Mouse (Mus musculus): ENCODE measurements around the gene Myh15. TPM values are rescaled to one million over a fixed set of nuclear protein-coding genes. Genes with fewer than 3 reads are reported as not detected.
A peak's percentile ranks its signal among the peaks of the same experiment; 100 is the strongest.

Myh15 gene
- polyA plus RNA-seq (2014; fragmentation: Nextera tagmentation; extraction: Ambion mirVana), result 0.04 and 0.08 TPM in 2 replicates

GRCm38 (mm10) chr16:49057186-49057585, at the start of gene Myh15:
Gene Myh15 (plus strand): TSS chr16:49057486.
- Histone ChIP-seq H3K27me3 (replicated peaks; ENCODE audit: control insufficient read depth, insufficient read depth, low read length) (no peaks in the 10 kb centered on the region), H3K36me3 (ENCODE audit: control insufficient read depth, insufficient read depth, low read length) (no peaks in the 10 kb centered on the region), H3K4me1 (ENCODE audit: control insufficient read depth, insufficient read depth, low read length) (no peaks in the 10 kb centered on the region), H3K9ac (ENCODE audit: low read length) (no peak within 1 kb of the TSS), H3K4me3 (ENCODE audit: low read depth, low read length) (no peak within 1 kb of the TSS), H3K27ac (ENCODE audit: low read depth, low read length) (no peak within 1 kb of the TSS), H3K9me3 (replicated peaks; ENCODE audit: control insufficient read depth, low read length) (no peaks in the 10 kb centered on the region), H3K4me2 (ENCODE audit: low read length) (no peak within 1 kb of the TSS)
- WGBS, result 100% methylated on average over 1 of the region's 1 CpGs
- DNase-seq (ENCODE audit: low spot score) (no peak), ATAC-seq (no peak)

GRCm38 (mm10) chr16:49016620-49017332, 40.5 kb upstream of the Myh15 start:
- Histone ChIP-seq H3K4me3 (ENCODE audit: low read depth, low read length) (no peak overlapping the region), H3K27me3 (replicated peaks; ENCODE audit: control insufficient read depth, insufficient read depth, low read length) (no peaks in the 10 kb centered on the region), H3K4me1 (ENCODE audit: control insufficient read depth, insufficient read depth, low read length) (no peaks in the 10 kb centered on the region), H3K36me3 (ENCODE audit: control insufficient read depth, insufficient read depth, low read length) (peaks cover 32% of the 10 kb centered on the region), H3K9me3 (replicated peaks; ENCODE audit: control insufficient read depth, low read length) (no peaks in the 10 kb centered on the region), H3K9ac (ENCODE audit: low read length) (no peak overlapping the region), H3K4me2 (ENCODE audit: low read length) (no peak overlapping the region), H3K27ac (ENCODE audit: low read depth, low read length) (no peak overlapping the region)
- WGBS, result 41% methylated on average over 5 of the region's 5 CpGs
- DNase-seq (ENCODE audit: low spot score), result peak; percentile 74
- peak; percentile 70 for ATAC-seq

GRCm38 (mm10) chr16:49035852-49036251, 21.4 kb upstream of the Myh15 start:
- ATAC-seq, result peak; percentile 29; the same call in 1 of the 2 replicates
- Histone ChIP-seq H3K4me1 (ENCODE audit: control insufficient read depth, insufficient read depth, low read length) (no peaks in the 10 kb centered on the region), H3K36me3 (ENCODE audit: control insufficient read depth, insufficient read depth, low read length) (no peaks in the 10 kb centered on the region), H3K9ac (ENCODE audit: low read length) (no peak overlapping the region), H3K27ac (ENCODE audit: low read depth, low read length) (no peak overlapping the region), H3K27me3 (replicated peaks; ENCODE audit: control insufficient read depth, insufficient read depth, low read length) (no peaks in the 10 kb centered on the region), H3K4me2 (ENCODE audit: low read length) (no peak overlapping the region), H3K9me3 (replicated peaks; ENCODE audit: control insufficient read depth, low read length) (no peaks in the 10 kb centered on the region), H3K4me3 (ENCODE audit: low read depth, low read length) (no peak overlapping the region)
- 30% methylated on average over 4 of the region's 4 CpGs for WGBS
- peak; percentile 44 for DNase-seq (ENCODE audit: low spot score)

DNA sequence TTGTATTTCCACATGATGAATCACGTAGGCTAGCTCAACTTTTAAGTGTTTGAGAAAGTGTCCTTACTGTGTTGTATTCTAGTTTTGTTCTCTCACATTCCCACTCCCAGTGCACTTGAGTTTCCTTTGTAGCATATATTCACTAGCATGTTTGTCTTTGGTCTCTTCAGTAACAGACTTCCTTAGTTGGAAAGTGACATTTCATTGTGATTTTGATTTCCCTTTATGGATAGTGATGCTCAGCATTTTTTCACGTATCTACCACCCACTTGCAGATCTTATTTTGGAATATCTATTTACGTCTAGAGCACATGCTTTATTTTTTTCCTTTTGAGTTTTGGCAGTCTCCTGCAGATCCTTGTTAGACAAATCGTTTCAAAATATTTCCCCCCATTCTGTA, 19.5 kb upstream of the Myh15 start:
- H3K36me3 ChIP-seq (ENCODE audit: control insufficient read depth, insufficient read depth, low read length), result no peaks in the 10 kb centered on the region
- DNase-seq (ENCODE audit: low spot score), result no peak
- WGBS, result 87% methylated on average over 4 of the region's 4 CpGs

GRCm38 (mm10) chr16:49040554-49041221, 16.6 kb upstream of the Myh15 start:
- Histone ChIP-seq H3K9me3 (replicated peaks; ENCODE audit: control insufficient read depth, low read length) (no peaks in the 10 kb centered on the region), H3K4me2 (ENCODE audit: low read length) (no peak overlapping the region), H3K27ac (ENCODE audit: low read depth, low read length) (no peak overlapping the region), H3K27me3 (replicated peaks; ENCODE audit: control insufficient read depth, insufficient read depth, low read length) (no peaks in the 10 kb centered on the region), H3K4me3 (ENCODE audit: low read depth, low read length) (no peak overlapping the region), H3K4me1 (ENCODE audit: control insufficient read depth, insufficient read depth, low read length) (no peaks in the 10 kb centered on the region), H3K36me3 (ENCODE audit: control insufficient read depth, insufficient read depth, low read length) (no peaks in the 10 kb centered on the region), H3K9ac (ENCODE audit: low read length) (no peak overlapping the region)
- no peak for DNase-seq (ENCODE audit: low spot score)
- no peak for ATAC-seq
- 85% methylated on average over 3 of the region's 3 CpGs for WGBS

More for the DNA sequence above, 19.5 kb upstream of the Myh15 start:
- H3K9me3 ChIP-seq (replicated peaks; ENCODE audit: control insufficient read depth, low read length), result no peaks in the 10 kb centered on the region
- no peaks in the 10 kb centered on the region for H3K4me1 ChIP-seq (ENCODE audit: control insufficient read depth, insufficient read depth, low read length)
- H3K9ac ChIP-seq (ENCODE audit: low read length), result no peak overlapping the region
- H3K27me3 ChIP-seq (replicated peaks; ENCODE audit: control insufficient read depth, insufficient read depth, low read length), result no peaks in the 10 kb centered on the region
- H3K4me2 ChIP-seq (ENCODE audit: low read length), result no peak overlapping the region
- H3K27ac ChIP-seq (ENCODE audit: low read depth, low read length), result no peak overlapping the region
- ATAC-seq, result no peak
- no peak overlapping the region for H3K4me3 ChIP-seq (ENCODE audit: low read depth, low read length)

DNA sequence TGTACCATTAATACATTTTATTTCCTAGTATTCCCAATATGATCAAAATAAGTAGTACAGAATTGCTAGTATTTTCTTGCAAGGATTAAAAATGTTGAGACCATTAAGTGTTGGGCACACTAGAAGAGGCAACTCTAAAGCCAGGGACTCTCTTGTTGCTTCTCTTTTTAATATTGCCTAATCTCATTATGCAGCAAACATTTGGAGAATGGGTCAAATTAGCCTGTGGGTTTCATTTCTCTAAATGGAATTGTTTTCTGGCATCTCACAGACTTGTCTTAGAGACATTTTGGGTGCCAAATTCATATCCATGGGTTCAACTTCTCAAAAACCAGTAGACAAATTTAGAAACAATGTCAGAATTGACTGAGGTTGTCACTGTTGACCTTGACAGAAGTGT, 8.1 kb upstream of the Myh15 start:
- Histone ChIP-seq H3K27ac (ENCODE audit: low read depth, low read length) (no peak overlapping the region), H3K4me3 (ENCODE audit: low read depth, low read length) (no peak overlapping the region), H3K9me3 (replicated peaks; ENCODE audit: control insufficient read depth, low read length) (no peaks in the 10 kb centered on the region), H3K36me3 (ENCODE audit: control insufficient read depth, insufficient read depth, low read length) (no peaks in the 10 kb centered on the region), H3K4me2 (ENCODE audit: low read length) (no peak overlapping the region), H3K4me1 (ENCODE audit: control insufficient read depth, insufficient read depth, low read length) (no peaks in the 10 kb centered on the region), H3K27me3 (replicated peaks; ENCODE audit: control insufficient read depth, insufficient read depth, low read length) (no peaks in the 10 kb centered on the region), H3K9ac (ENCODE audit: low read length) (no peak overlapping the region)
- DNase-seq (ENCODE audit: low spot score) (no peak), ATAC-seq (no peak)

- 64% methylated on average over 5 of the region's 5 CpGs for WGBS
- H3K27me3 ChIP-seq (replicated peaks; ENCODE audit: control insufficient read depth, insufficient read depth, low read length), result no peaks in the 10 kb centered on the region
These were observed 12.1 kb downstream of the Myh15 start for GRCm38 (mm10) chr16:49069256-49069963.

GRCm38 (mm10) chr16:49071316-49071715, 14.0 kb downstream of the Myh15 start:
- Histone ChIP-seq H3K4me1 (ENCODE audit: control insufficient read depth, insufficient read depth, low read length) (no peaks in the 10 kb centered on the region), H3K9me3 (replicated peaks; ENCODE audit: control insufficient read depth, low read length) (no peaks in the 10 kb centered on the region), H3K27me3 (replicated peaks; ENCODE audit: control insufficient read depth, insufficient read depth, low read length) (no peaks in the 10 kb centered on the region), H3K9ac (ENCODE audit: low read length) (no peak overlapping the region), H3K4me3 (ENCODE audit: low read depth, low read length) (no peak overlapping the region), H3K36me3 (ENCODE audit: control insufficient read depth, insufficient read depth, low read length) (no peaks in the 10 kb centered on the region), H3K4me2 (ENCODE audit: low read length) (no peak overlapping the region), H3K27ac (ENCODE audit: low read depth, low read length) (no peak overlapping the region)
- DNase-seq (ENCODE audit: low spot score), result no peak
- no peak for ATAC-seq
- WGBS, result 85% methylated on average over 3 of the region's 3 CpGs

More at GRCm38 (mm10) chr16:49069256-49069963, 12.1 kb downstream of the Myh15 start:
- DNase-seq (ENCODE audit: low spot score) (peak; percentile 50), ATAC-seq (peak; percentile 86)
- no peak overlapping the region for H3K4me3 ChIP-seq (ENCODE audit: low read depth, low read length)
- H3K9ac ChIP-seq (ENCODE audit: low read length), result no peak overlapping the region
- H3K9me3 ChIP-seq (replicated peaks; ENCODE audit: control insufficient read depth, low read length), result no peaks in the 10 kb centered on the region
- H3K4me1 ChIP-seq (ENCODE audit: control insufficient read depth, insufficient read depth, low read length), result no peaks in the 10 kb centered on the region
- no peak overlapping the region for H3K27ac ChIP-seq (ENCODE audit: low read depth, low read length)
- H3K4me2 ChIP-seq (ENCODE audit: low read length), result no peak overlapping the region
- H3K36me3 ChIP-seq (ENCODE audit: control insufficient read depth, insufficient read depth, low read length), result no peaks in the 10 kb centered on the region

Measured in forebrain, embryonic 14.5 days (tissue).